Mouse (Mus musculus) CH12.LX (cell line): ENCODE measurements around the gene Speer4d.
"Not testable (repeated sequence)": the region's sequence is repeated elsewhere in the genome, so short reads cannot be mapped to it uniquely, and the experiment has no call there.

ENCODE experiments used
- CHD2 ChIP-seq: IDR thresholded peaks from 2 replicates; pipeline ENCODE4 v1.6.1; 2011; ENCODE audit warnings: low read length, improper control_type of control experiment
- USF1 ChIP-seq: IDR thresholded peaks from 2 replicates; pipeline ENCODE4 v1.6.1; 2014; ENCODE audit warnings: low read depth, mild to moderate bottlenecking, inconsistent platforms, low read length, improper control_type of control experiment
- USF2 ChIP-seq: conservative IDR thresholded peaks from 2 replicates; pipeline ENCODE4 v1.6.1; 2011; ENCODE audit warnings: low read depth, low read length, improper control_type of control experiment

- not testable (repeated sequence) for TF ChIP-seq CHD2, USF2, USF1
Observed at GRCm38 (mm10) chr5:15603585-15603984, 15.3 kb upstream of the Speer4d start.
